Mouse (Mus musculus) ovary, adult 10 weeks (tissue): ENCODE data around the gene Pla2g4f. TPM values are rescaled to one million over a fixed set of nuclear protein-coding genes. Genes with fewer than 3 reads are reported as not detected.

Experiments
- polyA plus RNA-seq: library from polyadenylated mRNA; stranded (reverse); fragments of 350-450 nt; fragmentation: Illumina TruSeq; extraction: RNeasy Lipid Tissue Mini Kit (QIAGEN cat#74804); gene quantifications from one replicate; pipeline ENCODE4 v1.2.3, GENCODE M21; 2014

Pla2g4f gene
- polyA plus RNA-seq: not detected

DNA sequence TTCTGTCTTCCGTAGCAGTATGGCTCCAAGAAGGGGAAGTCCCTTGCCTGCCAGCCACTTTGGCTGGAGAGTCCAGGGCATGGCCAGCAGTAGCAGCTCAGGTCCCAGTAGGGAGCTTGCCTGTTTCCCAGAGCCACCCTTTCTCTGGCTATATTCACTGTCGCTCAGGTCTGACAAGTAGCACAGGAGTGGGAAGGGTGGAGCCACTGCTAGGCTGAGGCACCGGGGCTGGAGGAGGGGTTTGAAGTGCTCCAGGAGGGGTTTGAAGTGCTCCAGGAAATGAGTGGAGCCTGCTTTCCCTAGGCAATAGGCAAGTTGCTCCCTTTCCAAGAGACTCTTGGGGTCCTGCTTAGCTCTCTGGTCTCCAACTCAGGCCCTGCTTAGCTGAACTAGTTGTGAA is at the start of gene Pla2g4f:
Pla2g4f (minus strand) TSS at position 190 of the 400 bp plus-strand sequence.

DNA sequence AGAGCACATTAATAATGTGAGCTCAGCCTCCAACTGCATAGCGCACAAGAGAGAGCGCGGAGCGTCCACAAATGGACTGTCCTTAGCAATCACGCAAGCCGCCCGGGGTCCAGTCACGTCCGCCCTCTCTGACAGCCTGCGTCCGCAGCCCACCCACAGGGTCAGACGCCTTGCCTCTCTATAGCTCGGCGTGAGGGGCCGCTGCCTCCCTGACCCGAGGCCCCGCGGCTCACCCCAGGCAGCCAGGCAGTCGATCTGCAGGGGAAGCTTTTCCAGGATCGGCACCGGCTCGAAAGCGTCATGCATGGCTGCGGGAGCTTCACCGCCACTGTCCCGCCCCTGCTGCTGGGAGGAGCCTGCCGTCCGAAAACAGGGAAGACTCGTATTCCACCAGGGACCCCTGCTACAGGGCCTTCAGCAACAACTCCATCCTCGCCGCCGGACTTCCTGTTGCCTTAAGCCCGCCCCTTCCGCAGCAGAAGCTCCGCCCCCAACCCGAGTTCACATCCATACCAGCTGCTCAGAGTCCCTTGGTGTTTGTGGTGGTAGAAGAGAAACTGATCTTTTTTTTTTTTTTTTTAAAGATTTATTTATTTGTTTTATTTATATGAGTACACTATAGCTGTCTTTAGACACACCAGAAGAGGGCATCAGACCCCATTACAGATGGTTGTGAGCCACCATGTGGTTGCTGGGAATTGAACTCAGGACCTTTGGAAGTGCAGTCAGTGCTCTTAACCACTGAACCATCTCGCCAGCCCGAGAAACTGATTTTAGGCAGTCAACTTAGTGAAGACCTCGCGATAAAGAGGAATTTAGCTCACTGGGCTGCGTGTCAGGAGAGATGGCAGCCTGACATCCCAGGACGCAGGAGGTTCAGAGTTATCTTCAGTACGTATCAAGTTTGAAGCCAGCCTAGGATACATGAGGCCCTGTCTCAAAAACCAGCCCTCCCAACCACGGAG is 39.0 kb upstream of the Pla2g4f start, which contains the start of gene Vps39:
Vps39 (minus strand) TSS at position 456 of the 965 bp plus-strand sequence.

DNA sequence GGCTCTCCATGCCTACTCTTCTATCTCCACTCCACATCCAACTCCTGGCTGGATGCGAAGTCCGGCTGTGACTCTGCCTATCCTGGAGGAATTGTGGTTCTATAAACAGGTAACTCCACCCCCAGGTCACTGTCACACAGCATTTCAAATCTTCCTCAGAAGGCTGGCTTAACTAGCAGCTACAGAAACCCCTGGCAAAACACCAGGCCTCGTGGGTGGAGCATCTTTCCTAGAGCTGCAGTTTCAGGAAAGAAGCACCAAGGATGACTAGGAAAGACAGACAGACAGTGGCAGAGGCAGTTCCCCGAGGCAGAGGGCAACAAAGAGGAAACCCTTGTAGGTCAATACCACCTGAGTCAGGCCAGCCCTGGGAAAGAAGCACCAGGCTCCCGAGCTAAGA is 25.0 kb downstream of the Pla2g4f start, which contains the start of gene Pla2g4d:
Pla2g4d (minus strand) TSS at position 203 of the 400 bp plus-strand sequence.

Other genes starting within 250 kb of the Pla2g4f start
- 46.0 TPM for gene Ehd4, start 159.6 kb downstream of the Pla2g4f start, polyA plus RNA-seq
- gene Pla2g4e, start 68.8 kb downstream of the Pla2g4f start, polyA plus RNA-seq: 0.09 TPM
- gene Pla2g4d, start 25.0 kb downstream of the Pla2g4f start, polyA plus RNA-seq: not detected
- gene Vps39, start 39.0 kb upstream of the Pla2g4f start, polyA plus RNA-seq: 23.3 TPM
- gene Ganc, start 89.7 kb upstream of the Pla2g4f start, polyA plus RNA-seq: 23.1 TPM
- 141 TPM for gene Tmem87a, start 89.9 kb upstream of the Pla2g4f start, polyA plus RNA-seq
- gene Capn3, start 141.9 kb upstream of the Pla2g4f start, polyA plus RNA-seq: not detected
- 104 TPM for gene Zfp106, start 249.7 kb upstream of the Pla2g4f start, polyA plus RNA-seq